ENCODE assay signal across 8 mouse cellular contexts in the genomic region with DNA sequence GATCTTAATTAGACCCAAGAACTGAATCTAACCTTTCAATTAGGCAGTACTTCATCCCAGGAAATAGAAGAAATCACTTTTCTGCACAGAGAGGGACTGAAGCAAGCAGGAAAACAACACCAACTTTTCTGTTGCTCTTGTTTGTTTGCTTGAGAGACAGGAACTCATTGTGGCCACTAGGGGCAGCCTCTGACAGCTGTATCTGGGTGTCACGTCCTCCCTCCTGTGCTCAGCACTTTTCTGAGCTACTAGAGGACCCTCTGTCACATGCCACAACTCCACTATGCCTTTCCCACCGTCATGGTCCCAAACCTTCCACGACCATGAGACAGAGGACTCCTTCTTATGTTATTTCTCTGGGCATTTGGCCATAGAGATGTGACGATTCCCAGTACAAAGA.
DNase-seq lines count a peak whose midpoint lies in the region; ATAC-seq and TF ChIP-seq lines count a peak whose summit lies in the region.
"Had no signal": no experiment of that assay in that cellular context is flagged by ENCODE, and none has a peak within 500 bp of the region (broad histone marks: within the 10 kb centered on the region; RNA-seq: fewer than 3 reads in every experiment).

No protein-coding gene starts in this region.

- DNase-seq in kidney, adult 2 months: peak; percentile 60
- peak; percentile 81 for DNase-seq in ES-CJ7 (ENCODE audit: low read depth, low spot score)
- DNase-seq in brain, adult 2 months (ENCODE audit: low read depth, low spot score): peak; percentile 67
- DNase-seq in kidney, postnatal 36 days: peak; percentile 34 to 71
- DNase-seq in retina, embryonic 14.5 days (ENCODE audit: low spot score): peak; percentile 65
- no peak for DNase-seq in layer of hippocampus, adult 9-10 months (ENCODE audit: low spot score)

- H3K27me3 ChIP-seq in kidney, adult 2 months (replicated peaks; ENCODE audit: control insufficient read depth, insufficient read depth, low read length): no peaks in the 10 kb centered on the region
- no peaks in the 10 kb centered on the region for H3K27me3 ChIP-seq in kidney, embryonic 15.5 days

- no peaks in the 10 kb centered on the region for H3K4me1 ChIP-seq in kidney, adult 2 months (ENCODE audit: control insufficient read depth, insufficient read depth, low read length)
- peaks cover 8% of the 10 kb centered on the region for H3K4me1 ChIP-seq in kidney, embryonic 15.5 days

- no peak for TF ChIP-seq POLR2A in kidney, adult 2 months (IDR thresholded peaks at IDR 0.05; ENCODE audit: low read depth, low read length)

- ATAC-seq in kidney, embryonic 15.5 days (replicated peaks; ENCODE audit: low FRiP score): no peak

- no peaks in the 10 kb centered on the region for H3K9me3 ChIP-seq in kidney, embryonic 15.5 days (replicated peaks)

- WGBS in kidney, adult 2 months: 41% methylated on average over 4 of the region's 4 CpGs
- WGBS in kidney, embryonic 15.5 days: 37% methylated on average over 4 of the region's 4 CpGs

- H3K27ac ChIP-seq in kidney, adult 2 months (ENCODE audit: insufficient read depth, low read depth, low read length): no peak overlapping the region
- H3K27ac ChIP-seq in kidney, embryonic 15.5 days: no peak overlapping the region
- H3K27ac ChIP-seq: macrophage had no signal

- H3K4me2 ChIP-seq in kidney, embryonic 15.5 days: no peak overlapping the region

- no peak overlapping the region for H3K9ac ChIP-seq in kidney, embryonic 15.5 days

- H3K4me3 ChIP-seq in kidney, adult 2 months (ENCODE audit: insufficient read depth, low read depth, low read length): no peak overlapping the region
- H3K4me3 ChIP-seq in kidney, embryonic 15.5 days (replicated peaks): no peak overlapping the region

- H3K36me3 ChIP-seq in kidney, adult 2 months (ENCODE audit: control insufficient read depth, insufficient read depth, low read length): no peaks in the 10 kb centered on the region
- no peaks in the 10 kb centered on the region for H3K36me3 ChIP-seq in kidney, embryonic 15.5 days

- peak; percentile 72 for TF ChIP-seq CTCF in kidney, adult 2 months (conservative IDR thresholded peaks at IDR 0.05; ENCODE audit: insufficient read depth, insufficient read length, low read depth, low read length)
